Mouse (Mus musculus) liver, adult (tissue): ENCODE data around the gene Atf1.

ENCODE experiments used
- GATA4 ChIP-seq: IDR thresholded peaks from 2 replicates; pipeline ENCODE4 v1.6.1; 2014; ENCODE audit warnings: mild to moderate bottlenecking, low read length; ENCODE audit not compliant: insufficient replicate concordance

Gene Atf1

DNA sequence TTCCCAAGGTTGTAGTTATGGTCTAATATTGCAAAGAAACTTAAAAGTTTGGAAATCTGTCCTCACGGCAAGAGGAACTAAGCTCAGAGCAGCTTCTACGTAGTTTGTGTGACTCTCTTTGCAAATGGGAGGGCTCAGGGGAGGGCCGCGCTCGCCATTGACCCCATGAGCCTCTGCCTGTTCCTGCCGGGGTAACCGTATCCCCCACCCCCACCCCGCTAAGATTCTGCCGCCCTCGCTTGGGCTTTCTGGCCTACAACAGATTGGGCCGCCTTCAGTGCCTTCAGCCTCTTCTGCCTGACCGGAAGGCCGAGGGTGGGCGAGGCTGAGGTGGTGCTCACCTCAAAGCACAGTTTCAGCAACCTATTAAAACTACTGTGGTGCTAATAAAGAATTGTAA, 43.8 kb downstream of the Atf1 start:
- TF ChIP-seq GATA4 = no peak

DNA sequence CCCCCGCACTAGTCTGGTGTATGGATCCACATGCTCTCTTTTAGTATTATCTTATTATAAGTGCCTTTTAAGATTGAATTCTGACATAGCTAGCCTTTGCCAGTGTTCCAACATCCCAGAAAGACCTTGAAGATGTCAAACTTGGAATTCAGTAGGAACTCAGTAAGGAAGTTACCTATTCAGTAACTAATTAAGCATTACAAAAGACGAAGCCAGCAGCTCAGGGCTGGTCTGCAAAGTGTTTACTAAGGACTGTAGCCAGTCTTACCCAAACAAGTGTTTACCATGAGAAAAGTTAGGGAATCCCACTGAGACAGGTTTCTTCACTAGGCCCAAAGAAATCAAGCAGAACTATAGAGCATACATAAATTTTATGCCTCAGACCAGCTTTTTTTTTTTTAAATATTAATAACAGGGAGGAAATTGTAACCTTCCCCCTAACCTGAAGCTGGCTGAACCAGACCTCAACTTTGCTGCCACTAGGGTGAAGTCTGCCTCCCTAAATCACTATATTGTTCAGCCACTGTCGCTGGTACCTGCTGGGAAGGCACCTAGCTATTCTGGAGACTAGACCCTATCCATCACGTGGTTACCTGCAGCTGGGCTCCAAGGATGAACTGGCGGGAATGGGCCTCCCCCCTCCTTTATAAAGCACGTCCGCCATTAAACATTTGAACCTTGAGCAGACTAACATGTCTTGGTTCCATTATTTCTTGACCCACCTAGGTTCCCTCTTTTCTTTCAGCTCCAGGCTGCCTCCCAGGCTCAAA, 47.4 kb downstream of the Atf1 start:
- TF ChIP-seq GATA4 = no peak

DNA sequence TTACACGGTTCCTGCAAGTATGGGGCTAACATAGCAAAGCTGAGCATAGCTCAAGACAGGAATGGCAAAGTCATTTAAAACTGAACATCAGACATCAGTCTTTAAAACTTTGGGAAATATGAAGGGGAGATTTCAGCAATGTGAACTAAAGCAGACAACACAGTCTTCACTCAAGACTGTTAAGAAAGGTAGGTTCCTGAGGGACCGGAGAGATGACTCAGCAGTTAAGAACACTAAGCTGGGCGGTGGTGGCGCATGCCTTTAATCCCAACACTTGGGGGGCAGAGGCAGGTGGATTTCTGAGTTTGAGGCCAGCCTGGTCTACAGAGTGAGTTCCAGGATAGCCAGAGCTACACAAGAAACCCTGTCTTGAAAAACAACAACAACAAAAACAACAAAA, 48.8 kb downstream of the Atf1 start:
- no peak for TF ChIP-seq GATA4

DNA sequence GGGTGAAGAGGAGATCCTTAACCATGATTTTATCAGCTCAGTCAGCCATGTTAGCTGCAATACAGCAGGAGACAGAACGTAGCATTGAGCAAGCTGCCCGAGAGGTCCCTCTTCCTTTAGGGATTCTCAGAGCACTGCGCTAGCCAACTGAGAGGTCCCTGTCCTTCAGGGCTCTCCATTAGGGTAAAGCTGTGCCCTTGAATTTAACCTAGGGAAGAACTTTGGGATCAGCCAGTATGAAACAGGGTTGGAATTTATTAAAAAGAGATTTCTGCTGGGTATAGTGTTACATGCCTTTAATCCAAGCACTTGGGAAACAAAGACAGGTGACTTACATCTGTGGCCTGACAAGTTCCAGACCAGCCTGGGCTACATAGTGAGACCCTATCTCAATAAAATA, 50.0 kb downstream of the Atf1 start:
- no peak for TF ChIP-seq GATA4

GRCm38 (mm10) chr15:100280626-100281025, 53.0 kb downstream of the Atf1 start, which contains the start of gene Tmprss12:
Gene Tmprss12 (plus strand): TSS chr15:100280837.
- no peak for TF ChIP-seq GATA4

DNA sequence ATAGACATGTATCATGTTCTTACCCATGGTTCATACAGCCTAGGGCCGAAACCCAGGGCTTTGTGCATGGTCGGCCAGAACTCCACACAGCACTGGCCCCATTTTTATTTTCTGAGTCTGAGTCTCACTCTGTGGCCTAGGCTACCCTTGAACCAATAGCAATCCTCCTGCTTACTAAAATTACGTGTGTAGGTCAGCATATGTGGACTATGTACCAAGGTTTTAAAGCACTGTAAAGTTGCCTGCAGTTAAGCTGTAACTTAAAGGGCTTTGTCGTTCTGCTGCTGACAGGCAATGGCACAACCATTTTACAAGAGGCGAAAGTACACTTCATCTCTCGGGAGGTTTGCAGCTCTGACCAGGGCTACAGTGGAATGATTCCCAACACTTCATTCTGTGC, 61.4 kb downstream of the Atf1 start:
- no peak for TF ChIP-seq GATA4

DNA sequence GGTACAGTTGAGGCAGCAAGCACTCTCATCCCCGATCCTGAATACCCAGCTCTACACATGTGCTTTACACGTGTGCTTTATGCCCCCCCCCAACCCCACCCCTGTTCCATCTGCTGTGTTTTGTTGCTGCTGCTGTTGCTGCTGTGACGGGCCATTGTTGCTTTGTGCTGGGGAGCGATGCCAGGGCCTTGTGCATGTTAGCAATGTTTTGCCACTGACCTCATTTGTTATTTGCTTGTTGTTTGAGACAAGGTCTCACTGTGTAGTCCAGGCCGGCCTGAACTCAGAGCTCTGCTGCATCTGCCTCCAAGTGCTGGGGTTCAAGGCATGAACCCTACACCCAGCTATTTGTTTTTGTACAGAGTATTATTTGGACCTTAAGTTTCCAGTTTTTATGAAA, 63.2 kb downstream of the Atf1 start:
- no peak for TF ChIP-seq GATA4

- no peak for TF ChIP-seq GATA4
Measured at GRCm38 (mm10) chr15:100292326-100292725, 64.7 kb downstream of the Atf1 start.

- TF ChIP-seq GATA4 = no peak
Measured at GRCm38 (mm10) chr15:100297856-100298255, 70.2 kb downstream of the Atf1 start.

GRCm38 (mm10) chr15:100300499-100300898, 72.9 kb downstream of the Atf1 start:
- TF ChIP-seq GATA4 = no peak

DNA sequence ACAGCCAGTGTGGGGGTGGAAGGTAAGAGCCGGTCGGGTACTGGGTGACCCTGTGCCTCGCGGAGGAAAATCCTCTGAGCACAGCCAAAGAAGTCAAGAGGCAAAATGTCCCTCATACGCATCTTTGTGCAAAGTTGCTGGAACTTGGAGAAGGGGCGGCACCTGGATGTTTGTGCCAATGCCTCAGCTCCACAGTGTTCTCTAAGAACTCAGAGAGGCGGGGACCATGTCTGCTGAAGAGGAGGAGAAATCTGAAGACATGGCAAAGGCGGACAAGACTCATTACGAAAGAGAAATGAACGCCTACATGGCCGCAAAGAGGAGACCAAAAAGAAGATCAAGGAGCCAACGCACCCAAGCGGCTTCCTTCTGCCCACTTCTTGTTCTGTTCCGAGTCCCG, 73.9 kb downstream of the Atf1 start:
- no peak for TF ChIP-seq GATA4

DNA sequence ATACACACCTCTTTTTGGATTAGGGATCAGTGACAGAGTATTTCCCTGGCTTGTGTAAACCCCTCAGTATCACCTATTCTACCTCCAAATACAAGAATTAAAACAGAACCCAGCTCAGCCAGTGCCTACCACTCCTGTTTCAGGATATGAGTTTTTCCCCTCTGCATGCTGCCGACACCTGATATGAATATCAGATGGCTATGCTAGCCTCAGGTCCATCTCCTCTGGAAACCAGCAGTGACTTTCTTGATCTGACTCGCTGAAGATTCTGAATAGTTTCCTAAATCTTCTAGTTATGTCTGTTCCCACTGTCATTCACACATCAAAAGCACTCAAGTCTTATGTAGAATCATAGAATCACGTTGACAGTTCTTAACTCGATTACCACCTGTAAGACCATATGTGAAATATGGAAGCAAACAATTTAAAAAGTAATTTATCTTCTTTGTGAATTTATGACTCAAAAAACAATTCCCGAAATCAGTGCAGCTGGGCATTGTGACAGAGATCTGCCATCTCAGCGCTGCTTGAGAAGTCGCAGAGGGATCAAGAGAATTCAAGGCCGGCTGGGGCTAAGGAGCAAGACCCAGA, 75.9 kb downstream of the Atf1 start:
- no peak for TF ChIP-seq GATA4

DNA sequence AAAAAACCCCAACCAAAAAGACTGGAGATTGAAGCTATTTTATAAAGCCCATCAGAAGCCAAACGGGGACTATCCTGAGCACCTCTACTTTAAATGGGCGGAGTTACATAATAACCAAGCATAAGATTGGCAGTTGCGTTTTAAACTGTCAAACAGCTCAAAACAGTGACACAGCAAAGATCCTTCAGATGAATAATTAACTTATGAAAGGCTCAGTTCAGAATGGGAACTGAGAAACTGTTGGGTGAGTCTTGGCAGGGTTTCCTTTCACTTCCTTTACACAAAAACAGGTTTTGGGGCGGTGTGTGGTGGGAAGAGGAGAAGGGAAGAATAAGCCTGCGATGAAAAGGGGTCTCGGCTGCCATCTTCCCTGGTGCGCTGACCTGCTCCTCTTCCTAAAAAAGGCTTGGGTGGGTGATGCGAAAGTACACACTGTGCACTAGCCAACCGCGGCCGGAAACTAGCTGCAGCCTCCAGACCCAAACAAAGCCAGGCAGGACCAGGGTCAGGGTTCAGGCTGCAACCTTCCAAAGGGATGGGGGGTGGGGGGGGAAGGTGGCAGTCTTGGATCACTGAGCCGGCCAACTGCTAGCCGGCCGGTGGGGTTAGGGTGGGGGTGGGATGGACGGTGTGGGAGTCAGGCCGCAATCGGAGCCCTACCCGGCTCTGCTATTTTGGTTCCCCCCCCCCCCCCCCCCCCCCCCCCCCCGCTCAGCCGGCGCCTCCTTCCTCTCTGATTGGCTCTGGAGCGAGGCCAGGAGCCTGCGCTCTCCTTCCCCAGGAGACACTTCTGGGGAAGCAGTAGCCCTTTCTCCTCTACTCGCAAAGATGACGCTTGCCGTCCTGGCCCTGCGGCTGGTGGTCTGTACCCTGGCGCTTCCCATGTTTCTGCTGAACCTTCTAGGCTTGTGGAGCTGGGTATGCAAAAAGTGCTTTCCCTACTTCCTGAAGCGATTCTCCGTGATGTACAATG, 76.7 kb downstream of the Atf1 start, which contains the start of gene Mettl7a1:
Gene Mettl7a1 (plus strand): TSS at position 122 of the 973 bp plus-strand sequence.
- no peak for TF ChIP-seq GATA4

GRCm38 (mm10) chr15:100306201-100306600, 78.6 kb downstream of the Atf1 start:
- no peak for TF ChIP-seq GATA4
